Mouse (Mus musculus) intestine, embryonic 16.5 days (tissue): Measurements from ENCODE around the gene Pax7. TPM values are rescaled to one million over a fixed set of nuclear protein-coding genes. Genes with fewer than 3 reads are reported as not detected.

Experiments used
- ATAC-seq: fragments of 200-750 bp; cut with Nextera tagmentation; 2 replicates; pipeline ENCODE4 v1.8.0; 2017; ENCODE audit warnings: moderate TSS enrichment, moderate library complexity
- H3K27ac ChIP-seq: fragments of 300-500 bp; sonication (generic); 2 replicates; pipeline ENCODE4 v1.5.1; 2014; ENCODE audit warnings: mild to moderate bottlenecking, low read length
- H3K27me3 ChIP-seq: fragments of 300-500 bp; sonication (generic); replicated peaks from 2 replicates; pipeline ENCODE4 v1.6.1; 2014; ENCODE audit warnings: low read length, control low read depth, mixed read lengths; ENCODE audit not compliant: control insufficient read depth, insufficient read depth
- H3K36me3 ChIP-seq: fragments of 300-500 bp; sonication (generic); 2 replicates; pipeline ENCODE4 v1.6.1; 2014; ENCODE audit warnings: low read length, control low read depth; ENCODE audit not compliant: control insufficient read depth, insufficient read depth
- H3K4me1 ChIP-seq: fragments of 300-500 bp; sonication (generic); 2 replicates; pipeline ENCODE4 v1.6.1; 2014; ENCODE audit warnings: low read length, control low read depth, mixed read lengths; ENCODE audit not compliant: control insufficient read depth, insufficient read depth
- H3K4me2 ChIP-seq: fragments of 300-500 bp; sonication (generic); 2 replicates; pipeline ENCODE4 v1.6.1; 2014; ENCODE audit warnings: low read depth, low read length, control low read depth
- H3K4me3 ChIP-seq: fragments of 300-500 bp; sonication (generic); 2 replicates; pipeline ENCODE4 v1.5.1; 2014; ENCODE audit warnings: mild to moderate bottlenecking, low read length
- H3K9ac ChIP-seq: fragments of 300-500 bp; sonication (generic); 2 replicates; pipeline ENCODE4 v1.6.1; 2014; ENCODE audit warnings: low read depth, low read length
- H3K9me3 ChIP-seq: fragments of 300-500 bp; sonication (generic); 2 replicates; pipeline ENCODE4 v1.6.1; 2016; ENCODE audit warnings: low read length, control low read depth; ENCODE audit not compliant: control insufficient read depth
- WGBS: fragments of 180-500 bp; shearing (Covaris S2); extraction: QIAGEN DNeasy Blood & Tissue Kit; methylation state at CpG from one replicate; pipeline ENCODE4 v1.1.7; 2014; 5-methylcytosine and 5-hydroxymethylcytosine counted together
- polyA plus RNA-seq: library from polyadenylated mRNA; unstranded; fragments of >200 nt; fragmentation: Nextera tagmentation; extraction: Ambion mirVana; gene quantifications from 2 replicates; pipeline ENCODE4 v1.2.1, GENCODE M21; 2015

The Pax7 gene
- polyA plus RNA-seq, 1 experiment from 2014 or later, result not detected

- no peaks in the 10 kb centered on the region for H3K4me1 ChIP-seq
- ATAC-seq, result no peak
- H3K36me3 ChIP-seq, result no peaks in the 10 kb centered on the region
- no peak overlapping the region for H3K4me3 ChIP-seq
- H3K27me3 ChIP-seq, result peaks cover 96% of the 10 kb centered on the region
- WGBS, result 7% methylated on average over 17 of the region's 17 CpGs
- H3K9me3 ChIP-seq, result no peaks in the 10 kb centered on the region
- H3K9ac ChIP-seq, result no peak overlapping the region
- H3K27ac ChIP-seq, result no peak overlapping the region
- no peak overlapping the region for H3K4me2 ChIP-seq
Measured at GRCm38 (mm10) chr4:139833817-139834401, 581 bp upstream of the Pax7 start.

- H3K4me1 ChIP-seq, result no peaks in the 10 kb centered on the region
- ATAC-seq, result no peak
- no peak overlapping the region for H3K4me2 ChIP-seq
- H3K9ac ChIP-seq, result no peak overlapping the region
- H3K27ac ChIP-seq, result no peak overlapping the region
- peaks cover 96% of the 10 kb centered on the region for H3K27me3 ChIP-seq
- under 1% methylated on average over 55 of the region's 55 CpGs for WGBS
- H3K36me3 ChIP-seq, result no peaks in the 10 kb centered on the region
- H3K9me3 ChIP-seq, result no peaks in the 10 kb centered on the region
- H3K4me3 ChIP-seq, result no peak overlapping the region
Measured at GRCm38 (mm10) chr4:139832281-139833035, 870 bp downstream of the Pax7 start.

GRCm38 (mm10) chr4:139831501-139832230 lies 1.7 kb downstream of the Pax7 start:
- ATAC-seq, result no peak

GRCm38 (mm10) chr4:139830581-139831387 lies 2.5 kb downstream of the Pax7 start:
- Histone ChIP-seq H3K27ac (no peak overlapping the region), H3K36me3 (no peaks in the 10 kb centered on the region), H3K4me1 (no peaks in the 10 kb centered on the region), H3K9me3 (no peaks in the 10 kb centered on the region), H3K4me3 (no peak overlapping the region), H3K9ac (no peak overlapping the region), H3K27me3 (peaks cover 95% of the 10 kb centered on the region), H3K4me2 (no peak overlapping the region)
- no peak for ATAC-seq
- under 1% methylated on average over 24 of the region's 24 CpGs for WGBS

More at GRCm38 (mm10) chr4:139831501-139832230, 1.7 kb downstream of the Pax7 start:
- Histone ChIP-seq H3K9ac (no peak overlapping the region), H3K4me1 (no peaks in the 10 kb centered on the region), H3K27ac (no peak overlapping the region), H3K36me3 (no peaks in the 10 kb centered on the region), H3K4me3 (no peak overlapping the region), H3K27me3 (peaks cover 95% of the 10 kb centered on the region), H3K9me3 (no peaks in the 10 kb centered on the region), H3K4me2 (no peak overlapping the region)
- WGBS, result under 1% methylated on average over 57 of the region's 57 CpGs

GRCm38 (mm10) chr4:139830053-139830452 lies 3.3 kb downstream of the Pax7 start:
- Histone ChIP-seq H3K4me3 (no peak overlapping the region), H3K36me3 (no peaks in the 10 kb centered on the region), H3K4me2 (no peak overlapping the region), H3K27me3 (peaks cover 93% of the 10 kb centered on the region), H3K4me1 (no peaks in the 10 kb centered on the region), H3K27ac (no peak overlapping the region), H3K9ac (no peak overlapping the region), H3K9me3 (no peaks in the 10 kb centered on the region)
- ATAC-seq, result no peak
- 3% methylated on average over 14 of the region's 14 CpGs for WGBS

GRCm38 (mm10) chr4:139828871-139829590 lies 4.3 kb downstream of the Pax7 start:
- no peak for ATAC-seq
- 5% methylated on average over 16 of the region's 16 CpGs for WGBS
- Histone ChIP-seq H3K4me2 (no peak overlapping the region), H3K4me3 (no peak overlapping the region), H3K27me3 (peaks cover 93% of the 10 kb centered on the region), H3K9ac (no peak overlapping the region), H3K36me3 (no peaks in the 10 kb centered on the region), H3K4me1 (no peaks in the 10 kb centered on the region), H3K27ac (no peak overlapping the region), H3K9me3 (no peaks in the 10 kb centered on the region)

GRCm38 (mm10) chr4:139828283-139828678 lies 5.0 kb downstream of the Pax7 start:
- under 1% methylated on average over 37 of the region's 37 CpGs for WGBS

GRCm38 (mm10) chr4:139827501-139828282 lies 5.6 kb downstream of the Pax7 start:
- Histone ChIP-seq H3K4me3 (no peak overlapping the region), H3K9me3 (no peaks in the 10 kb centered on the region), H3K27ac (no peak overlapping the region), H3K36me3 (no peaks in the 10 kb centered on the region), H3K9ac (no peak overlapping the region), H3K4me1 (no peaks in the 10 kb centered on the region), H3K27me3 (peaks cover 93% of the 10 kb centered on the region), H3K4me2 (no peak overlapping the region)
- ATAC-seq, result no peak
- WGBS, result 3% methylated on average over 30 of the region's 30 CpGs

More at GRCm38 (mm10) chr4:139828283-139828678, 5.0 kb downstream of the Pax7 start:
- Histone ChIP-seq H3K36me3 (no peaks in the 10 kb centered on the region), H3K27ac (no peak overlapping the region), H3K4me1 (no peaks in the 10 kb centered on the region), H3K27me3 (peaks cover 93% of the 10 kb centered on the region), H3K9me3 (no peaks in the 10 kb centered on the region), H3K4me2 (no peak overlapping the region), H3K9ac (no peak overlapping the region), H3K4me3 (no peak overlapping the region)
- no peak for ATAC-seq
